Mouse (Mus musculus): ENCODE results near the gene Vwce. TPM values are rescaled to one million over a fixed set of nuclear protein-coding genes. Genes with fewer than 3 reads are reported as not detected.

Vwce gene
- total and polyA plus RNA-seq, 2 experiments from 2014 or later: 1.3 to 1.7 TPM

GRCm38 (mm10) chr19:10605293-10605900 lies 28.6 kb upstream of the Vwce start, which contains the start of the genes Ddb1 and Tkfc:
Ddb1 (plus strand) TSS chr19:10605327.
Tkfc (minus strand) TSS chr19:10605654.
- ATAC-seq (peak; percentile 98), DNase-seq (ENCODE audit: low spot score) (peak; percentile 99)
- TF ChIP-seq CTCF (IDR thresholded peaks at IDR 0.05; ENCODE audit: low read depth): peak; percentile 80
- WGBS: under 1% methylated on average over 47 of the region's 49 CpGs
- Histone ChIP-seq H3K36me3 (ENCODE audit: insufficient read depth, low read length) (peaks cover 29% of the 10 kb centered on the region), H3K4me2 (ENCODE audit: low read depth, low read length) (peak within 1 kb of the TSS; percentile 80), H3K4me3 (ENCODE audit: low read length) (peak within 1 kb of the TSS; percentile 98), H3K27me3 (ENCODE audit: insufficient read depth, low read length) (no peaks in the 10 kb centered on the region), H3K9ac (replicated peaks; ENCODE audit: low read length) (peak within 1 kb of the TSS; percentile 92), H3K4me1 (ENCODE audit: insufficient read depth, low read length) (peaks cover 11% of the 10 kb centered on the region), H3K9me3 (ENCODE audit: low read length) (no peaks in the 10 kb centered on the region), H3K27ac (peak within 1 kb of the TSS; percentile 93)

GRCm38 (mm10) chr19:10605901-10606622 lies 28.0 kb upstream of the Vwce start:
- no peaks in the 10 kb centered on the region for H3K9me3 ChIP-seq (ENCODE audit: low read length)
- no peaks in the 10 kb centered on the region for H3K27me3 ChIP-seq (ENCODE audit: insufficient read depth, low read length)
- WGBS: 6% methylated on average over 20 of the region's 20 CpGs
- H3K4me1 ChIP-seq (ENCODE audit: insufficient read depth, low read length): peaks cover 11% of the 10 kb centered on the region
- peak overlapping the region; percentile 98 for H3K4me3 ChIP-seq (ENCODE audit: low read length)
- ATAC-seq: no peak
- no peak for TF ChIP-seq CTCF (IDR thresholded peaks at IDR 0.05; ENCODE audit: low read depth)
- DNase-seq (ENCODE audit: low spot score): peak; percentile 22
- H3K9ac ChIP-seq (replicated peaks; ENCODE audit: low read length): peak overlapping the region; percentile 92
- H3K36me3 ChIP-seq (ENCODE audit: insufficient read depth, low read length): peaks cover 35% of the 10 kb centered on the region
- peak overlapping the region; percentile 80 for H3K4me2 ChIP-seq (ENCODE audit: low read depth, low read length)
- peak overlapping the region; percentile 93 for H3K27ac ChIP-seq

GRCm38 (mm10) chr19:10608573-10609240 lies 25.3 kb upstream of the Vwce start:
- ATAC-seq: no peak

GRCm38 (mm10) chr19:10634872-10635318 lies 882 bp downstream of the Vwce start:
- peaks cover 5% of the 10 kb centered on the region for H3K36me3 ChIP-seq (ENCODE audit: insufficient read depth, low read length)
- ATAC-seq: peak; percentile 88
- H3K27ac ChIP-seq: no peak overlapping the region
- TF ChIP-seq CTCF (IDR thresholded peaks at IDR 0.05; ENCODE audit: low read depth): no peak
- H3K9ac ChIP-seq (replicated peaks; ENCODE audit: low read length): peak overlapping the region; percentile 57
- H3K9me3 ChIP-seq (ENCODE audit: low read length): no peaks in the 10 kb centered on the region
- no peaks in the 10 kb centered on the region for H3K27me3 ChIP-seq (ENCODE audit: insufficient read depth, low read length)
- WGBS: 4% methylated on average over 21 of the region's 21 CpGs
- H3K4me2 ChIP-seq (ENCODE audit: low read depth, low read length): peak overlapping the region; percentile 98
- H3K4me3 ChIP-seq (ENCODE audit: low read length): peak overlapping the region; percentile 45
- DNase-seq (ENCODE audit: low spot score): peak; percentile 67
- H3K4me1 ChIP-seq (ENCODE audit: insufficient read depth, low read length): peaks cover 13% of the 10 kb centered on the region

More at GRCm38 (mm10) chr19:10608573-10609240, 25.3 kb upstream of the Vwce start:
- no peak for TF ChIP-seq CTCF (IDR thresholded peaks at IDR 0.05; ENCODE audit: low read depth)
- Histone ChIP-seq H3K27ac (no peak overlapping the region), H3K27me3 (ENCODE audit: insufficient read depth, low read length) (no peaks in the 10 kb centered on the region), H3K4me2 (ENCODE audit: low read depth, low read length) (no peak overlapping the region), H3K36me3 (ENCODE audit: insufficient read depth, low read length) (peaks cover 61% of the 10 kb centered on the region), H3K9ac (replicated peaks; ENCODE audit: low read length) (no peak overlapping the region), H3K4me3 (ENCODE audit: low read length) (no peak overlapping the region), H3K4me1 (ENCODE audit: insufficient read depth, low read length) (peaks cover 7% of the 10 kb centered on the region), H3K9me3 (ENCODE audit: low read length) (no peaks in the 10 kb centered on the region)
- DNase-seq (ENCODE audit: low spot score): no peak
- WGBS: 87% methylated on average over 5 of the region's 5 CpGs

GRCm38 (mm10) chr19:10637840-10638239 lies 3.8 kb downstream of the Vwce start:
- Histone ChIP-seq H3K9ac (replicated peaks; ENCODE audit: low read length) (no peak overlapping the region), H3K4me2 (ENCODE audit: low read depth, low read length) (no peak overlapping the region), H3K27me3 (ENCODE audit: insufficient read depth, low read length) (no peaks in the 10 kb centered on the region), H3K4me1 (ENCODE audit: insufficient read depth, low read length) (peaks cover 13% of the 10 kb centered on the region), H3K4me3 (ENCODE audit: low read length) (no peak overlapping the region), H3K36me3 (ENCODE audit: insufficient read depth, low read length) (no peaks in the 10 kb centered on the region), H3K27ac (no peak overlapping the region), H3K9me3 (ENCODE audit: low read length) (no peaks in the 10 kb centered on the region)
- ATAC-seq (no peak), DNase-seq (ENCODE audit: low spot score) (no peak)
- WGBS: 68% methylated on average over 7 of the region's 7 CpGs
- TF ChIP-seq CTCF (IDR thresholded peaks at IDR 0.05; ENCODE audit: low read depth): no peak

GRCm38 (mm10) chr19:10640080-10640479 lies 6.1 kb downstream of the Vwce start:
- H3K4me3 ChIP-seq (ENCODE audit: low read length): no peak overlapping the region
- H3K9ac ChIP-seq (replicated peaks; ENCODE audit: low read length): no peak overlapping the region
- no peaks in the 10 kb centered on the region for H3K27me3 ChIP-seq (ENCODE audit: insufficient read depth, low read length)
- no peaks in the 10 kb centered on the region for H3K36me3 ChIP-seq (ENCODE audit: insufficient read depth, low read length)
- peaks cover 3% of the 10 kb centered on the region; the same call in 1 of the 2 replicates for H3K4me1 ChIP-seq (ENCODE audit: insufficient read depth, low read length)
- no peaks in the 10 kb centered on the region for H3K9me3 ChIP-seq (ENCODE audit: low read length)
- 13% methylated on average over 5 of the region's 5 CpGs for WGBS
- no peak for TF ChIP-seq CTCF (IDR thresholded peaks at IDR 0.05; ENCODE audit: low read depth)
- DNase-seq (ENCODE audit: low spot score) (no peak), ATAC-seq (no peak)
- H3K4me2 ChIP-seq (ENCODE audit: low read depth, low read length): no peak overlapping the region
- H3K27ac ChIP-seq: no peak overlapping the region

Data from hindbrain, postnatal 0 days (tissue).